Mouse (Mus musculus) stomach, adult 2 months (tissue): ENCODE data around the gene Otud7a. TPM values are rescaled to one million over a fixed set of nuclear protein-coding genes. Genes with fewer than 3 reads are reported as not detected.

ENCODE experiments used
- polyA plus RNA-seq: library from polyadenylated mRNA; depleted of rRNA; stranded (reverse); fragments of >200 nt; gene quantifications from 2 replicates; pipeline ENCODE4 v1.2.3, GENCODE M21; 2012; rRNA removed

Gene Otud7a
- polyA plus RNA-seq = 0.05 TPM in 1 of 2 replicates, not detected in the other

GRCm38 (mm10) chr7:63444484-63445345 is at the start of gene Otud7a:
Gene Otud7a, plus strand, starts transcription at chr7:63444751.

Other genes starting within 250 kb of the Otud7a start
- 0.14 and 0.22 TPM in 2 replicates for gene Chrna7, start 232.2 kb upstream of the Otud7a start, polyA plus RNA-seq